Mouse (Mus musculus) MEL (cell line): ENCODE data around the gene Gm21954.

Experiments used
- POLR2A ChIP-seq, 2 experiments: IDR thresholded peaks; 2 replicates each; pipeline ENCODE4 v1.6.1; 2011 to 2012; ENCODE audit warnings: low read length in 2 of 2, mild to moderate bottlenecking in 2 of 2, control low read depth in 1 of 2, improper control_type of control experiment in 1 of 2, low read depth in 1 of 2, moderate library complexity in 1 of 2; ENCODE audit not compliant: control insufficient read depth in 1 of 2, insufficient read depth in 1 of 2, poor library complexity in 1 of 2
- ZC3H11A ChIP-seq: IDR thresholded peaks from 2 replicates; pipeline ENCODE4 v1.6.1; 2012; ENCODE audit warnings: low read depth, mild to moderate bottlenecking, inconsistent platforms, low read length, improper control_type of control experiment

GRCm38 (mm10) chr3:55495231-55495630 lies 23.2 kb upstream of the Gm21954 start:
- no peak for TF ChIP-seq ZC3H11A
- TF ChIP-seq POLR2A (IDR thresholded peaks at IDR 0.05; ENCODE audit: control insufficient read depth in 1 of 2, insufficient read depth in 1 of 2, low read depth in 1 of 2, low read length in 2 of 2, poor library complexity in 1 of 2) = no peak
